Mouse (Mus musculus) gastrocnemius, postnatal 14 days (tissue): ENCODE results near the gene Pim1. TPM values are rescaled to one million over a fixed set of nuclear protein-coding genes. Genes with fewer than 3 reads are reported as not detected.
A peak's percentile ranks its signal among the peaks of the same experiment; 100 is the strongest.
"Not testable (repeated sequence)": the region's sequence is repeated elsewhere in the genome, so short reads cannot be mapped to it uniquely, and the experiment has no call there.

Experiments
- DNase-seq: peaks from one replicate; pipeline ENCODE4 v3.0.0; 2021; ENCODE audit warnings: mixed read lengths
- intact Hi-C: fragments of 180-260 bp; cut with DNase I; formaldehyde crosslinking; loops from one replicate; pipeline ENCODE4 v1.15.1; 2025; ENCODE audit warnings: low total_unique reads
- long read RNA-seq, 2 experiments: library from polyadenylated mRNA; stranded (forward); transcript quantifications; one replicate each; pipeline ENCODE4 v2.0.0; 2021
- total RNA-seq, 2 experiments: library from RNA; stranded (reverse); gene quantifications; 2 replicates each; pipeline ENCODE4 v1.2.3; 2021

Gene Pim1
- 10 to 100 TPM; 17.6 to 18.2 TPM for total RNA-seq
- long read RNA-seq, experiment 1, transcript Pim1-201 (6 exons, 2,698 nt), result major isoform, 11 of 13 reads
- long read RNA-seq, experiment 1, partial matches to known transcripts, result 0 of 13 reads
- long read RNA-seq, experiment 1, other reads (novel, unspliced or antisense), result 0 of 13 reads
- long read RNA-seq, experiment 2, transcript Pim1-201 (6 exons, 2,698 nt), result major isoform, 9 of 10 reads
- long read RNA-seq, experiment 2, partial matches to known transcripts, result 0 of 10 reads
- long read RNA-seq, experiment 2, other reads (novel, unspliced or antisense), result 1 of 10 reads

DNA sequence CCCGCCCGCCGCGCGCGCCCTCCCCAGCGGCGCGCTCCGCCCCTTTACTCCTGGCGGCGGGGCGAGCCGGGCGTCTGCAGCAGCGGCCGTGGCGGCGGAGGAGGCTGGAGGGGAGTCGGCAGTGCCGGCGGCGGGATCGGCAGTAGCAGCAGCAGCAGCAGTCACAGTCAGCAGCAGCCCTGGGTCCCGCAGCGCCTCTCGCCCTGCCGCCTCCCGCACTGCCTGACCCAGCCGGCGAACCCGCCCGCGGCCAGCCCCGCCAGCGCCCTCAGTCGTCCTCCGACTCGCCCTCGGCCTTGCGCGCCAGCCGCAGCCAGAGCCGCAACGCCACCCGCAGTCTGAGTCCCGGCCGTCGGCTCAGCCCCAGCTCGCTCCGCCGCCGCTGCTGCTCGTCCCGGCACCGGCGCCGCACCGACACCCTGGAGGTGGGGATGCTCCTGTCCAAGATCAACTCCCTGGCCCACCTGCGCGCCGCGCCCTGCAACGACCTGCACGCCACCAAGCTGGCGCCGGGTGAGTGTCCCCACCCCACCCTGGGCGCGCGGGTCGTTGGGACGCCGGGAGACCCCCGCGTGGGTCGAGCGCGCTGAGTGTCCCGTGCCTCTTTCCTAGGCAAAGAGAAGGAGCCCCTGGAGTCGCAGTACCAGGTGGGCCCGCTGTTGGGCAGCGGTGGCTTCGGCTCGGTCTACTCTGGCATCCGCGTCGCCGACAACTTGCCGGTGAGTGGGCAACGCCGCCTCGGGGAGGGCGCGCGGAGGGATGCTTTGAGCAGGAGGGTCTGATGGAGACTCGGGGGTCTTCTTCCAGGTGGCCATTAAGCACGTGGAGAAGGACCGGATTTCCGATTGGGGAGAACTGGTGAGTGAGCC is at the start of gene Pim1:
Gene Pim1, plus strand, starts transcription at position 41 of the 869 bp plus-strand sequence.
- peak; percentile 54 for DNase-seq
- intact Hi-C loops, result no loop called here

DNA sequence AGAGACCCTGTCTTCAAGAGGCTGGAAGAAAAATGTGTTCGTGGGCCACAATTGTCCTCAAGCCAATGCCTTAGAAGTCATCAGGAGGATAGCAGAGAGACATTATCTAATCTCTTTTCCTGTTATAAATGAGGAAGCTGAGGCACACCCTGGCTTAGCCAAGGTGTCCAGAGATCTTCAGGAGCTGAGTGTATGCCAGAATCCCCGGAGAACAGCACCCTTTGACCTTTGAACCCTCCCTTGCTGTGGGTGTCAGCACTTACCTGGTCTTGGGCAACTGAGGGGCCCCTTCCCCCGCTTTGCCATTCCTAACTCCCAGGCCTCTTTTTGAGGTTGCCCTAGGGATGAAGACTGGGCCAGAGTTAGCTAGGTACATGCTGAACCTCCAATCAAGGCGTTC is 49.0 kb upstream of the Pim1 start:
- intact Hi-C loops, result no loop called here
- DNase-seq, result no peak

DNA sequence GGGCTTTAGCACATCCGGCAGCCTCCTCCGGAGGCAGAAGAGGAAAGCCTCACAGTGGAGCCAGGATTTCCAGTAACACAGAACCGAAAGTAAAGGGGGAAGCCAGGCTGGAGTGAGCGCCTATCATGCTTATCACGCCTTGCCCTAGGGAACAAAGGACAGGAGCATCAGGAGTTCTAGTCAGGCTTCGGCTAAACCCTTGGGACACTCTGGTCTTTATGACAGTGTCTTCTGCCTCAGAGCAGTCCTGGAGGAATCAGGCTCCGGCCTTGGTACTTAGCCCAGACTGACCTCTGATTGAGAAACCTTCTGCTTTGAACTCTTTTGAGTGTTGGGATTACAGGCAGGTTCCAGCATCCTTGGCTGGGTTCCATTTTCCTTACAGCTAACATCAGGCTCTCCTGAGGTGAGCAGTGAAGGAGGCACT is 48.4 kb upstream of the Pim1 start:
- DNase-seq, result no peak
- intact Hi-C loops, result no loop called here

DNA sequence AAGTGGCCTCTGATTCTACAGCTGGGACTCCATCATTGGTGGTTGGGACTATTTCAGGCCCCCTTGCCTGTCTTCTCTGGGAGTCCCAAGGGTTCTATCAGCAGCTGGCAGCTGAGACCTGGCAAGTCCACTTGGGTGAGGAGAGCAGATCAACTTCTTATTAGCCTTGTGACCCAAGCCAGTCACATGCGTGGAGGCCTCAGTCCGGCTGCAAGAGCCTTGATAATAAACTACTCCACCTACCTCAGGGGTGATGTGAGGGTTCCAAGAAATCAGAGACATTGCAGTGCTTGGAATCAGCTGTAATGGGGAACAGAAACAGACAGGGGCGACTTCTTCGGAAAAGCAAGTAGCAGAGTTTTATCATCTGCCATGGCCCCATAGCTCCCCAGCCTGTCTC is 46.8 kb upstream of the Pim1 start:
- no peak for DNase-seq
- intact Hi-C loops, result no loop called here

DNA sequence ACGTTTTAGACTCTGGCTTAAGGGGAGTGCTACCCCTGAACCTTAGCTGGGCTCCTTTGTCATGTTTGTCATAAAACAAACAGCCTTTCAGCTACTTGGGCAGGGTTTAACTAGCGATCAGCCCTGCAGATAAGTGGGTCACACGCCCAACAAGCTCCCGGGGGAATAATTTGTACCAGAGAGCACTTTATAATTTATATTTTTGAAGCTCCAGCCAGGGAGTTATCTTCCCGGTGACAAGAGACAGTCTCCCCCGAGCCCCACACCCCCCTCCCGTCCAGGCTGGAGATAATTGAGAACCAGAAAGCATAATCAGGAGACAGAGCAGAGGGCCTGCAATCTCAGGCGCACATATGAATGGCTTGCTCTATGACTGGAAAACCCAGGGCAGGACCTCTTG is 45.5 kb upstream of the Pim1 start:
- no peak for DNase-seq
- intact Hi-C loops, result no loop called here

DNA sequence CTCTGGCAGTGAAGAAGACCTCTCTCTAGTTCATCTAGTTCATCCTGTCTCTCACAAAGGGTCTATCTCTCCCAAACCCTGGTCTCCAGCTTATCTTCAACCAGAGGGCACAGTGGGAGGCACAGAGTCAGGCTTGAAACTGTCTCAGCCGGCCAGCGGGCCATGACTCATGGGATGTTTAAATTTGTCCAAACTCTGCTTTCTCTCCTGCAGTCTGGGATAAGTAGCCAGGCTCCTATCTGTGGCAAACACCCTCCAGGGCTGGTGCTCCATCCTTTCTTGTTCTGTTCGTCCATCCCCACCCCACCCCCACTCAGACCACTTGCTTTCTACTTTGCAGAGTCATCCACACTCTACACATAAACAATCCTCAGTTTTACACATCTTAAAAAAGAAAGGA is 43.2 kb upstream of the Pim1 start:
- DNase-seq, result no peak
- intact Hi-C loops, result no loop called here

DNA sequence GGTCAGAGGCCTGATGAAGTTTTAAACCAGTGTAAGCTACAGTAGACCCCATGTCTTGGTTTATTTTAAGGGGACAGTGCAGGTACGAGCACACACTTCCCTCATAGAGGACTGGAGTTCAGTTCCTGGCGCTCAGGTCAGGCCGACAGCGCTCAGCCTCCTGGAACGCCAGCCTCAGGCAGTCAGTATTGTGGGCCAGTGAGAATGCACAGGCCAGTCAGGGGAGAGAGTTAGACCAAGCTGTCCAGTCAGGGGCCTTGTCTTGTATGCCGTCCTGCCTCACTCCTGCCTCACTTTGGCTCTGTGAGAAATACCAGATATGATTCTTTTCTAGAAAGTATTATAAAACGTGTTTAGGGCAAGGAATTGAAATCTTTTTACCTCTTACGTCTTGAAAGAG is 42.5 kb upstream of the Pim1 start:
- DNase-seq, result no peak
- intact Hi-C loops, result no loop called here

DNA sequence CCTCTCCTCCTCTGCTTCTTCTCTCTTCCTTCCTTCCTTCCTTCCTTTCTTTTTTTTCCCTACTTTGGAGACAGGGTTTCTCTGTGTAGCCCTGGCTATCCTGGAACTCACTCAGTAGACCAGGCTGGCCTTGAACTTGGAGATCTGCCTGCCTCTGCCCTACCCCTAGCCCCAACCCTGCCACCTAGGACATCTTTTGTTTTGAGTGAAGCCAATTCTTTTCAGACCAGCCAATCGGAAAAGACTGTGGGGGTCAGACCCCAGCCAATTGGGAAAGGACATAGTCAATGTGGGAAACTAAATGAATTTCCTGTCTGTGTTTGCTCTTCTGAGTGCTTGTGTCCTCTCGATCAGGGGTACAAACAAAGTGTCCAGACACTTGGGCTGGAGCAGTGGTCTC is 42.0 kb upstream of the Pim1 start:
- intact Hi-C loops, result no loop called here
- DNase-seq, result no peak

DNA sequence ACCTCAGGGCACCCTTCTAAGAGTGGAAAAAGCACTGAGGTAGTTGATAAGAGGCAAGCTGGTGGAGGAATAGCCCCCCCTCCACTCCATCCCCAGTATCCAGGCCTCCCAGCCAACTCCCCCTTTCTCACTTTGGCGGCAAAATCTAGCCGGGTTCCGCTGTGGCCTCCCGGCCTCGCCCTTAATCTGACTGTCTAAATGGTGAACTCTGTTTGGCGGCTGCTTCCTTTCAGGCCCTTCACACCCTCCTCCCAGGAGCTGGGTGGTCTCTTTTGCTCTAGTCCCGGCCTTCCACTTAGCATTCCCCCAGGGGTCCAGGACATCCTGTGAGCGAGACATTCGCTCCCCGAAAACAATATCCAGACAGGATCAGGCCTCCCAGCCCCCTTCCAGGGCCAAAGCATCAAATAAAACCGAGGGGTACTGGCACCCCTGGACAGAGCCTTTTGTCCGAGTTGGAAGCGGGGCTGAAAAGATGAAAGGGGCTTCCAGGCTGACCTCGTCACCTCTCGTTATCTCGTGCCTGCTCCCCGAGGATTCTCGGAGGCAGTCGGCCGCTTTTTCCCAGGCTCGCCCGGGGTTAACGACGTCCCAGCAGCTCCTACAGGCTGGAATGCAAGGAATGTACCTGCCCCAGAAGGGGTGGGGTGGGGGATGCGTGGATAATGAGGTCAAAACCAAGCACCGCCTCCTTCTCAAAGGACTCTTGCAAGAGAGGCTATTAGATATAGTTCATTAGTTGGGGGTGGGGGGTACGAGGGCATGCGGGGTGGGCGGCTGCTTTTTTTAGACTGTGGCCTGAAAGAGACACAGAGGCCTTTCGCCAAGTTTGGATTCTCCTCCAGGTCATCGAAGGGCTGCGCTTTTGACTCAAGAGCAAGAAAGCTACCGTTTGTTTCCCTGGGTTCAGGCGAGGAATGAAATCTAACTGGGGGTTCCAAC is 39.4 kb upstream of the Pim1 start:
- DNase-seq, result peak; percentile 18

DNA sequence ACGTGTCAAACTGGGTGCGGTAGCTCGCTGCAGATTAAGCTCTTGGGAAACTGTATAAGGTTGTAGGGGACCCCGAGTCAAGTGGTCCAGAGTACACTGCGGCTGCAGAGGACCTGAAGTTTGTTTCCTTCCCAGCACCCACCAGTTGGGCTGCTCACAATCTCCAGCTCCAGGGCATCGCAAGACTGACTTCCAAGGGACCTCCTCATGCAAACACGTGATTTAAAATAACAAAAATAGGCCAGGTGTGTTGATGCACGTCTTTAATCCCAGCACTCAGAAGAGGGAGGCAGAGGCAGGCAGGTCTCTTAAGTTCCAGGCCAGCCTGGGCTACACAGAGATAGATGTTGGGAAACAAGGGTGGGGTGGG is 38.7 kb upstream of the Pim1 start:
- intact Hi-C loops, result no loop called here
- DNase-seq, result no peak

More for the DNA sequence above, 39.4 kb upstream of the Pim1 start:
- intact Hi-C loops, result no loop called here

DNA sequence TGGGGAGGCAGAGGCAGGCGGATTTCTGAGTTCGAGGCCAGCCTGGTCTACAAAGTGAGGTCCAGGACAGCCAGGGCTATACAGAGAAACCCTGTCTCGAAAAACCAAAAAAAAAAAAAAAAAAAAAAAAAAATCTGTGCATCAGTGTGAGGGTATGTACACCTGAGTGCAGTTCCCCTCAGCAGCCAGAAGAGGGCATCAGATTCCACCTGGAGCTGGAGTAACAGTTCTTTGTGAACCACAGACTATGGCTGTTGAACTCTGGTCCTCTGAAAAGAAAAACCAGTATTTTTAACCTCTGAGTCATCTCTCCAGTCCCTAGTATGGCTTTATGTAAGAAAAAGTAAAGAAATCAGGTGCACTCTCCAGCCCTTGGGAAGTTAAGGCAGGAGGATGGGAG is 36.4 kb upstream of the Pim1 start:
- DNase-seq, intact Hi-C loops: not testable (repeated sequence)

DNA sequence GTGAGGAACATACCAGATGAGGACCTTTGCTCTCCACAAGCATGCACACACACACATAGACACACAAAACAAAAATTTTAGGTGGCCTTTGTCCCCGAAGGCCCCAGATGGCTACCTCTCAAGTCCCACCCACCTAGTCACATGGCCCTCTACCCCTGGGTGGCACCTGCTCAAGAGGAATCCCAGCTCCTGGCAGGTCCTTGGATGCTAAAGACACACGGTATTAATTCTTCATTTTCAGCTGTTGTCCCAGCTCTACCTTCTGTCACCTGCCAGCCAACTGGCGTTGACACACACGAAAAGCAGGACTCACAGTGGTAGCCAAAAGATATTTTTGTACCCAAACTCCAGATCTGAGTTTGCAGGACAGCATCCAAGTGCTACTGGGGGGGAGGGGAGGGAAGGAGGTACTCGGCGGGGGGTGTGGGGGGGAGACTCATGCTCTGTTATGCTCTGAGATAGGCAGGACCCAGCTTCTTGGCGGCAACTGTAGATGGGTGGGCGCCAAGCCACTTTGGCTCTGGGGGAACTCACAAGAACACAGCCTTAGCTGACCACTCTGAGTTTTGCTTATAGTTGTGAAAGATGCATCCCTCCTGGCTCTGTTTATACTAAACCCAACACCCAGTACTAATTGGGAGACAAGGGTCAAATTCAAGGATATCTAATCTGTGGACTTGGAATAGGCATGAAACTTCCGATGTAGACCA is 35.0 kb upstream of the Pim1 start:
- peak; percentile 66 for DNase-seq
- intact Hi-C loops, result no loop called here

DNA sequence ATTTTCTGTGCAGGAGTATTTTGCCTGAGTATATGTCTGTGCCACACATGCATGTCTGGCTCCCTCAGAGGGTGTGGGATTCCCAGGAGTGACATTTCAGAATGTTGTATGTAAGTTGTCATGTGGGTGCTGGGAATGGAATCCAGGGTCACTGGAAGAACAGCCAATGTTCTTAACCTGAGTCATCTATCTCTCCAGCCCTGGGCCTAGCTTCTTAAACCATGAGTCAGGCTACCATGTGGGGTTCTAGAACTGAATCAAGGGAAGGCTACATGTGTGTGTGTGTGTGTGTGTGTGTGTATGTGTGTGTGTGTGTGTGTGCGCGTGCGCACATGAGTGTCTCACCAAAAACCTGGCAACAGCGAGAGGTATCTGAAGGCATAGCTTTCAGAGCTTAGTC is 34.1 kb upstream of the Pim1 start:
- no peak for DNase-seq

DNA sequence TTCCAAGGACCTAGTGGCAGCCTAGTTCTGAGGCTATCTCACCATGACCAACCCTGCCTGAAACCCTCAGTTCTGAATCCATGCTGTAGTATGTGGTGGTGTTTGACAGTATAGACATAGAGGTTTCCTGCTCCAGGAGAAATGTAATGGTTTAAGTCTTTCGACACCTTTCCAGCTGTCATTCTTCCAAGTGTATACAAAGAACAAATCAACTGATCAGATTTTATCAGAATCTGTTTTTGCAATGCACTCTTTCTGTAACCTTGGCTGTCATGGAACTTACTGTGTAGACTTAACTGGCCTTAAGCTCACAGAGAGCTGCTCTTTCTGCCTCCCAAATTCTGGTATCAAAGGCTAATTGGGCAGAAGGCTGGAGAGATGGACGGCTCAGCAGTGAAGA is 33.6 kb upstream of the Pim1 start:
- no peak for DNase-seq
- intact Hi-C loops, result no loop called here

More for the DNA sequence above, 34.1 kb upstream of the Pim1 start:
- intact Hi-C loops, result no loop called here

DNA sequence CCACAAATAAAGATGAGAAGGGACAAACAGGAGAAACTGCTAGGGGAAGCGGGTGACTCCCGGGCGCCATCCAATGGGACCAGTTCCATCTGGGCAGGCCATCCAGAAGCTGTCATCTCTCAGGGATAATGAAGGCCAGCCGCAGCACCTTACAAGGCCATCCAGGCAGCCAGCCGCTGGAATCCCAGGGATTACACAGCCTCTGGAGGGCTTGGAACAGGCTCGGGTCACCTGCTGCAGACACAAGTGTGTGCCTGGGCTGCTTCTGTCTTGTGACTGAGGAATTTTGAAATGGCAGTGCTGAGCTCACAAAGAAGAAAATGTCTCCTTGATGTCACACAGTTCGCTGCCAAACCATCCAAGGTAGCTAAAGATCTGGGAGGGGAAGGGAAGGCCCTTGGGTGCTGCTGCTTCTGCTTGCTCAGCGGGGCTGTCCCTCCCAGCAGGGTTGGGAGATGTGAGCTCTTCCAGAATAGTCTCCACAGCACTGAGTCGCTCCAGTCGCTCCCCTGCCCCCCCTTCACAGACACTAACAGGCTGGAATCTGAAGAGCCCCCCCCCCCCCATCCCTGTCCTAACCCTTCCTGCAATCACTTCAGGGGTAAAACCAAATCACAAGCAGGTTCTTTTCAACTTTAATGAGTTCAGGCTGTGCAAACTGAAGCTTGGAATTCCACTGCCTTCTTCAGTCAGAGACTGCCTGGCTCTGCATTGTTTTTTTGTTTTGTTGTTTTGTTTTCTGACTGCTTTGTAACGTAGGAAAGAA is 32.6 kb upstream of the Pim1 start:
- intact Hi-C loops, result no loop called here
- DNase-seq, result peak; percentile 82

DNA sequence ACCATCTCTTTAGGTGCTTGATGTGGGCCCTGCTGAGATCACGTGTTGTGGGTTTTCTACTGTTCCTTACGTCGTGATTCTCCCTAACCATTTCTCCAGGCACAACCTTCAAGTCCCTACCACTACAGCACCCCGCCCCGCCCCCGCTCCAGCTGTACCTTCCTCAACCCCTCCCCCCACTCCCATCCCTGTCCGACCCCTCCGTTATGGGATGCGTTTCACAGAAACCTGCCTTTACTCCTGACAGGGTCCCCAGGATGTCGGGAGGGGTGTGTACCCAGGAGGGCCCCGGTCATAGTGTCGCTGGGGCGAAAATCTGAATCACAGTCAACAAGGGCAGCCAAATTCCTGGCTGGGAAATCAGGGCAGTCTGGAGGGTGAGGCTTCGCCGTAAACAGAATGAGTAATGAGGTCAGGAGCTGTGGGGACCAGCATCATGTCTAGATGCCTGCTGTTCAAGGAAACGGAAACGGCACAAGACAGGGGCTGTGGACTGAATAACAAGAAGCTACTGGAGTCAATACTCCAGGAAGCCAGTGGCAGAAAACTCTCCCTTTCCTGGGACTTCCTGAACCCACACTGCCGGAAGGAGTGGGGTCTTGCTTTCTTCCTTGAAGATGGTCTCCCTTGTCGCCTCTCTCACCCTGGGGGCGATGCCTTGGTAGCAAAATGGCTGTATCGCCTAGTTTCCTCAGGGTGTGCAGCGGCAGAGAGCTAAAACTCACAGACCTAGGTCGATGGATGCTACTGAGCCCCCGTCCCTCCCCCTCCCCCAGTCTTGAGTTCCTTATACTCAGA is 31.0 kb upstream of the Pim1 start:
- peak; percentile 37 for DNase-seq

DNA sequence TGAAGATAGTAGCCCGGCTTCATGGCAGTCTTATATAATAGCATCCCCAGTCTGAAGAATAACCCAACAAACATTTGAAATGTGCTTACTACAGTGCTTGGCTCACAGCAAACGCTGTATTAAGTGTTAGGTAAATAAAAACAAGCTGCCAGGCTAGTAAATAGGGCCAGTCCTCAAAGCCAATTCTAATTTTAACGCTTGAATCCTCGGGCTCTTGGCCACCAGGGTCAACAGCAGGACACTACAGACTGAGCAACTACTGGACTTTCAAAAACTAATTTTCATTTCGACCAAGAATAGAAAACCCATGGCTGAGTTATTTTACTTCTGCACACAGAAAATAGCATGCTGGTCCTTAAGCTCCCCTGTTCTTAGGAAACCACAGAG is 30.4 kb upstream of the Pim1 start:
- peak; percentile 25 for DNase-seq
- intact Hi-C loops, result no loop called here

More for the DNA sequence above, 31.0 kb upstream of the Pim1 start:
- intact Hi-C loops, result no loop called here

DNA sequence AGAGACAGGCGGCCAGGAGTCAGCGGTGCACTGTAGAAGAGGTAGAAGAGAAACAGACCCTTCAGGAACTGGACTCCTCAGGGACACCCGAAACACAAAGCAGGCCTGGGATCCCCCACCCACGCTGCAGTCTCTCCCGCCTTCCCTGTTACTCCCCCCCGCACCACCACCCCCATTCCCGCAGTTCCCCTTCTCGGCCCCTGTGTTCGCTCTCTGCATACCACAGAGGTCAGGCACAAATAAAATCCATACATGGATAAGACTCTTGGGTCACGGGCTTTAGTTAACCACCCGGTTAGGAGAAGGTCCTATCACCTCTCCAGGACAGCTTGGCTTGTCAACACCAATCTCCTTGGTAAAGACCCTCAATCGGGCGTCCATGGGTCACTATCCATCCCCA is 26.9 kb upstream of the Pim1 start:
- intact Hi-C loops, result no loop called here
- no peak for DNase-seq
